Mouse (Mus musculus): ENCODE results near the gene Gm17361. TPM values are rescaled to one million over a fixed set of nuclear protein-coding genes. Genes with fewer than 3 reads are reported as not detected.

Gene Gm17361
- not detected in 2 replicates for polyA plus RNA-seq (2012; rRNA removed; ENCODE audit: low replicate concordance)

GRCm38 (mm10) chrX:125003863-125004262, at the start of gene Gm17361:
Gene Gm17361, plus strand, starts transcription at chrX:125004163.

All from mammary gland, adult 2 months (tissue).